Mouse (Mus musculus): ENCODE results near the gene Rab3a.

Rab3a gene

GRCm38 (mm10) chr8:70757523-70758307, 3.2 kb downstream of the Rab3a start:
- ATAC-seq (ENCODE audit: insufficient number of reproducible peaks, low FRiP score, low TSS enrichment) = no peak

GRCm38 (mm10) chr8:70758308-70758615, 3.8 kb downstream of the Rab3a start:
- ATAC-seq (ENCODE audit: insufficient number of reproducible peaks, low FRiP score, low TSS enrichment) = no peak

GRCm38 (mm10) chr8:70758616-70759561, 4.4 kb downstream of the Rab3a start:
- no peak for ATAC-seq (ENCODE audit: insufficient number of reproducible peaks, low FRiP score, low TSS enrichment)

- ATAC-seq (ENCODE audit: insufficient number of reproducible peaks, low FRiP score, low TSS enrichment) = no peak; the same call in 1 of the 2 replicates
Measured at GRCm38 (mm10) chr8:70760350-70760749, 5.9 kb downstream of the Rab3a start.

GRCm38 (mm10) chr8:70760775-70761406, 6.4 kb downstream of the Rab3a start, which contains the start of gene Mpv17l2:
TSS of gene Mpv17l2 (minus strand) at chr8:70760946.
- peak; percentile 91 for ATAC-seq (ENCODE audit: insufficient number of reproducible peaks, low FRiP score, low TSS enrichment)

GRCm38 (mm10) chr8:70762118-70762517, 7.6 kb downstream of the Rab3a start:
- no peak for ATAC-seq (ENCODE audit: insufficient number of reproducible peaks, low FRiP score, low TSS enrichment)

- no peak for ATAC-seq (ENCODE audit: insufficient number of reproducible peaks, low FRiP score, low TSS enrichment)
Measured at GRCm38 (mm10) chr8:70763354-70763753, 8.9 kb downstream of the Rab3a start.

GRCm38 (mm10) chr8:70764026-70764425, 9.5 kb downstream of the Rab3a start:
- no peak for ATAC-seq (ENCODE audit: insufficient number of reproducible peaks, low FRiP score, low TSS enrichment)

- no peak for ATAC-seq (ENCODE audit: insufficient number of reproducible peaks, low FRiP score, low TSS enrichment)
Measured at GRCm38 (mm10) chr8:70764676-70765075, 10.2 kb downstream of the Rab3a start.

- no peak for ATAC-seq (ENCODE audit: insufficient number of reproducible peaks, low FRiP score, low TSS enrichment)
Measured at GRCm38 (mm10) chr8:70765329-70765728, 10.8 kb downstream of the Rab3a start.

GRCm38 (mm10) chr8:70765838-70766570, 11.5 kb downstream of the Rab3a start:
- no peak for ATAC-seq (ENCODE audit: insufficient number of reproducible peaks, low FRiP score, low TSS enrichment)

GRCm38 (mm10) chr8:70766571-70767440, 12.3 kb downstream of the Rab3a start:
- 0 out of 2 replicates have a peak, but pooled peaks have one; percentile 33 for ATAC-seq (ENCODE audit: insufficient number of reproducible peaks, low FRiP score, low TSS enrichment)

GRCm38 (mm10) chr8:70767503-70767902, 13.0 kb downstream of the Rab3a start:
- ATAC-seq (ENCODE audit: insufficient number of reproducible peaks, low FRiP score, low TSS enrichment) = no peak

GRCm38 (mm10) chr8:70768231-70768776, 13.8 kb downstream of the Rab3a start:
- ATAC-seq (ENCODE audit: insufficient number of reproducible peaks, low FRiP score, low TSS enrichment) = no peak

- no peak for ATAC-seq (ENCODE audit: insufficient number of reproducible peaks, low FRiP score, low TSS enrichment)
Measured at GRCm38 (mm10) chr8:70768956-70769355, 14.5 kb downstream of the Rab3a start.

GRCm38 (mm10) chr8:70769359-70769758, 14.9 kb downstream of the Rab3a start:
- ATAC-seq (ENCODE audit: insufficient number of reproducible peaks, low FRiP score, low TSS enrichment) = peak; percentile 49

- ATAC-seq (ENCODE audit: insufficient number of reproducible peaks, low FRiP score, low TSS enrichment) = no peak
Measured at GRCm38 (mm10) chr8:70769858-70770257, 15.4 kb downstream of the Rab3a start.

GRCm38 (mm10) chr8:70770748-70771147, 16.3 kb downstream of the Rab3a start:
- no peak for ATAC-seq (ENCODE audit: insufficient number of reproducible peaks, low FRiP score, low TSS enrichment)

- no peak for ATAC-seq (ENCODE audit: insufficient number of reproducible peaks, low FRiP score, low TSS enrichment)
Measured at GRCm38 (mm10) chr8:70771217-70771616, 16.7 kb downstream of the Rab3a start.
